Mouse (Mus musculus): ENCODE data around the gene Pmvk. TPM values are rescaled to one million over a fixed set of nuclear protein-coding genes. Genes with fewer than 3 reads are reported as not detected.
"Not testable (repeated sequence)": the region's sequence is repeated elsewhere in the genome, so short reads cannot be mapped to it uniquely, and the experiment has no call there.

The Pmvk gene
- total RNA-seq, 2 experiments from 2014 or later: 31.3 to 37.9 TPM

DNA sequence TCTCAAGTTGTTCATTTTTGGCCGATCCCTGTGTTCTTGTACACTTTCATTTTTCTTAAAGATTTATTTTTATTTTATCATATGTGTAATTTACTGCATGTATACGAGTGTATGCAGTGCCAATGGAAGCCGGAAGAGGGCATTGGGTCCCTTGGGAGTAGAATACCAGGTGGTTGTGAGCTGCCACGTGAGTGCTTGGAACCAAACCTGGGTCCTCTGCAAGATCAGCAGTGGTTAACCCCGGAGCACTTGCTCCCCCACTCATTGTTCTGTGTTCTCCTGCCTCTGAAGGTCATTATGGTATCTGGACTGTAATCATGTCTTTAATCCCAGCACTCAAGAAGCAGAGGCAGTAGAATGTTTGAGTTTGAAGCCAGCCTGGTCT, 29.2 kb upstream of the Pmvk start:
- no peak for DNase-seq (ENCODE audit: extremely low spot score in 1 of 2, low spot score in 1 of 2)

DNA sequence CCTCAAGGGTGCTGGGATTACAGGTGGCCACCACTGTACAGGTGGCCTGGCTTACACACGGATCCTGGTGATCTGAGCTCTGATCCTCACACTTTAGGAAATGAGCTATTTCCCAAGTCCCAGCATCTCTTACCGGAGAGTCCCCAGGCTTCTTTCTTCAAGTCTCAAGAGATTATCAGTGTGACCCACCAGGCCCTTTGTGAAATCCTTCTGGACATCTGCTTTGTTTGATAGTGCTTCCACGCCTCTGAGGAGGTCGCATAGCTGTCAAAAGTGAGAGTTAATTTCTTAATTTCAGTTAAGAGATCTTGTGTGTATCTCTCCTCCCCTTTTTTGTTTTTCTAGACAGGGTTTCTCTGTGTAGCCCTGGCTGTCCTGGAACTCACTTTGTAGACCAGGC, 28.5 kb upstream of the Pmvk start:
- no peak for DNase-seq (ENCODE audit: extremely low spot score in 1 of 2, low spot score in 1 of 2)

DNA sequence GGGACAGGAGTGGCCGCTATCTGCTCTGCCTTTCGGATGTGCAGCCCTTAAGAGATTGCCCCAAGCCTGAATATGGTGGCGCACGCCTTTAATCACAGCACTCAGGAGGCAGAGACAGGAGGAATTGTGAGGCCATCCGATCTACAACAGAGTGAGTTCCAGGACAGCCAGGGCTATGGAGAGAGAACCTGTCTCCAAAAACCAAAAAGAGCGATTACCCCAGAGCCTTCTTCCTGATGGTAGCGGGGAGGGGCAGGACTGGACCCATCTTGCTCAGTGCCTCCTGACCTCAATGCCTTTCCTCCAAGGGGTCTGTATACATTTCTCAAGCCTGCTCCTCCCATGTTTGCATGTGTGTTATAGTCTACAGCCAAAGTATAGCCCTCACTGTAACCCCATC, 25.3 kb upstream of the Pmvk start:
- DNase-seq (ENCODE audit: extremely low spot score in 1 of 2, low spot score in 1 of 2): not testable (repeated sequence)

DNA sequence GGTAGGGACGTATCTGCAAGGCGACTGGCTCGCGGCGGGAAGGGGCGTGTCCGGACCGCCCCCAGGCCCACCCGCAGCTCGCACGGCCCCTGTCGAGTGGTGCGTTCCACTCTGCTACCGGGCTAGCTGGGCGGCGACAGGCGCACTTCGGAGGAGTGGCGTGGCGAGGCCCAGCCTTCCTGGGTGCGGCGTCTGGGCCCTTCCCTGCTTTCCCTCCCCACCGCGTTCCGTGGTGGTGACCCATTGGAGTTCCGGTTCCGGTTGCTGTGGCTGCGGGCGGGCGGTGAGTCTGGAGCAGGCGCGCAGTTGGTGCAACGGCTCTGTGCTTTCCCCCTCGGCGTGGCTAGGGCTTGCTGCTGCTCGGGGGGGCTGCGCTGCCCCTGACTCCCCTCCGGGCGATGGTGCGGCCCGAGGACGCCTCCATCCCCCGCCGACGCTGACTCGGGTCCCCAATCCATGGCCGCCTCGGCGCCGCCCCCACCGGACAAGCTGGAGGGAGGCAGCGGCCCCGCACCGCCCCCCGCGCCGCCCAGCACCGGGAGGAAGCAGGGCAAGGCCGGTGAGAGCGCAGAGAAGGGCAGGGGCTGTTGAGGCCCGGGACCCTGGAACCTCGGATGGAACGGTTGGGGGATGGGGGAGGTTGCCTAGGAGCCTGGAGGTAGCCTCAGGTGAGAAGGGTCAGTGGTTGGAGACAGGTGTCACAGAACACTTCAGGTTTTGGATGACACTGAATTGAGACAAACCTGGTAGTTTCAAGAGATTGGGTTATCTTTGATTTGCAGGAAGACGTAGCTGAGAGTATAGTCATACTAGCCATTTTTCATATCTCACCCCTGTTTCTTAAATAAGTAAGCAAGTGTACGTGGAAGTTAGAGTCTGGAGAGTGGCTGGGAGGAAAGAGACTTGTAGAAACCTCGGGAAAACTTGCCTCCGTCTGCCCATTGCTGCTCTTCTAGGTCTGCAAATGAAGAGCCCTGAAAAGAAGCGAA, 23.9 kb upstream of the Pmvk start, which contains the start of gene Pygo2:
Gene Pygo2 (plus strand): TSS at position 44 of the 989 bp plus-strand sequence.
- DNase-seq (ENCODE audit: extremely low spot score in 1 of 2, low spot score in 1 of 2): peak; percentile 81 to 87

DNA sequence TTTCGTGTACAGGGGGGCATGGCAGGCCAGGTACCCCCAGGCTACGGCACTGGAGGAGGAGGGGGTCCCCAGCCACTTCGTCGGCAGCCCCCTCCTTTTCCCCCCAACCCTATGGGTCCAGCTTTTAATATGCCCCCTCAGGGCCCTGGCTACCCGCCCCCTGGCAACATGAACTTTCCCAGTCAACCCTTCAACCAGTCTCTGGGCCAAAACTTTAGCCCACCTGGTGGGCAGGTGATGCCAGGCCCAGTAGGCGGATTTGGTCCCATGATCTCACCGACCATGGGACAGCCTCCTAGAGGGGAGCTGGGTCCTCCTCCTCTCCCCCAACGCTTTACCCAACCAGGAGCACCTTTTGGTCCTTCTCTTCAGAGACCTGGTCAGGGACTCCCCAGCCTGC, 21.7 kb upstream of the Pmvk start:
- no peak for DNase-seq (ENCODE audit: extremely low spot score in 1 of 2, low spot score in 1 of 2)

DNA sequence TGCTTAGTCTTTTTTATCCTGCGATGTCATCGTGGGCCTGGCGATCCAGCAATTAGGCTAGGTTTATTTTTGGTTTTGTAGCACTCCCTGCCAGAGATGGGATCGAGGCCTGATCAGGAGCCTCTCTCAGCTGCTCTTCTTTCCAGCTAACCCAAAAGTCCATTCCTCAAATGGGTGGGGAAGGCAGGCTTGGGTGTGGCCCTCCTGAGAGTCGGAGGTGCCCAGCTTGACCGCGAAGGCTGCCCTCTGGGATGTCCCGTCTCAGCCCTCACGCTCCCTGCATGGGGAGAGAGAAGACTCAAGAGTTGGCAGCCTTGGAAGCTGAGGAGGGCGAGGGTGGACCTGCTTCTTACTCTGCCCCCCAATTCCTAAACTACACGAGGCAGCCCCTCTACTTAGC, 19.8 kb upstream of the Pmvk start:
- DNase-seq (ENCODE audit: extremely low spot score in 1 of 2, low spot score in 1 of 2): no peak

DNA sequence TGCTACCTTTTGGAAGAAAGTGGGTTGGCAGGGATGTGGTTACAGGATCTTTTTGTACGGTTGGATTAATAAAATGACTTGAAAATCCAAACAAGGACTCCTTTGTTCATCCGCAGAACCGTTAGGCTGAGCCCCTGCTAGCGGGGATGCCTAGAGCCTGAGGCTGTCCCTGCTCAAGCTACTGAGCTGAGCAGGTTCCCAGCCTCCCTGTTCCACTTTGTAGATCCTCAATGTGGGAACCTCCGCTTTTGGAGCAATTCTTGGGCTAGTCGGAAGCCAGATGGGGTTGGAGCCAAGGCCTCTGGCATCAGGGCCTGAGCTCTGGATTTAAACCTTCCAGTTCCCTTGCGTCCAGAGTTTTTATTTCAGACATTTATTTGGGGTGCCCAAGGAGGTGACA, 19.3 kb upstream of the Pmvk start:
- DNase-seq (ENCODE audit: extremely low spot score in 1 of 2, low spot score in 1 of 2): no peak

DNA sequence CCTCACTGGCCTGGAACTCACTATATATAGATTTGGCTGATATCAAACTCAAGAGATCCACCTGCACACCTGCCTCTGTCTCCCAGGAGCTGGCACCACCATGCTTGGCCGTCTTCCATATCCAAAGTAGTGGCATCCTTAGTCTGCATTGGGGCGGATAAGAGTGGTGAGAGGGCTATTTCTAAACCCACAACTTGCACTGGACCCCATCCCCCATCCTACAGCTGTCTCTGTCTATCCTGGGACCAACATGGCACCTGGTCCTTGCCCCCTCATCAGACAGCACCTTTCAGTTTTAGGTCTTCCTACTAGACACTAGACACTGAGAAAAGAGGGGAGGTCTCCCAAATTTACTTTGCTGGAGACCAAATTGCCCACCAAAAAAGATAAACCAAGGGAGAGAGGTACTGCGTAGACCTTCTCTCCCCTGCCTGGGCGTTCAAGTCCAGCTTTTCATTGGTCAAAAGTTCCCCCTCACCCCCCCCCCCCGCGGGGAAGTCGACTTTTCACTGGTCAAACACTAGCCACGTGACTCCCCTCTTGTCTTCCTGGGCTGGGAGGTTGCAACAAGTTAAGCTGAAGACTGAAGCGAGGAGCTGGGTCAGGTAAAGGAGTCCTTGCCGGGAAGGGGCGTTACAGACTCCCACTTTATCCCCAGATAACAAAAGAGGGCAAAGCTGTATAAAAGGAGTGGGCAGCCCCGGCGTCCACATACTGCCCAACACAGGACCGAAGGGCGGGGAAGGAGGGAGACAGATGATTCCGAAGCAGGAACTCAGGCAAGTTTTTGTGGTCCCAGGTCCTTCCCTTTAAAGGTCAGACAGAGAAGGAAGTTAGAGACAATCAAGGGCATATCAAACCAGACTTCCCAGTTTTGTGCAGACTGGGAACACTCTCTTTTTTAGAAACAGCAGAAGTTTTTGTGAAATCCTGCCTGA, 17.9 kb upstream of the Pmvk start, which contains the start of gene Pbxip1:
Gene Pbxip1 (plus strand): TSS at position 531 of the 938 bp plus-strand sequence.
- no peak for DNase-seq (ENCODE audit: extremely low spot score in 1 of 2, low spot score in 1 of 2)

DNA sequence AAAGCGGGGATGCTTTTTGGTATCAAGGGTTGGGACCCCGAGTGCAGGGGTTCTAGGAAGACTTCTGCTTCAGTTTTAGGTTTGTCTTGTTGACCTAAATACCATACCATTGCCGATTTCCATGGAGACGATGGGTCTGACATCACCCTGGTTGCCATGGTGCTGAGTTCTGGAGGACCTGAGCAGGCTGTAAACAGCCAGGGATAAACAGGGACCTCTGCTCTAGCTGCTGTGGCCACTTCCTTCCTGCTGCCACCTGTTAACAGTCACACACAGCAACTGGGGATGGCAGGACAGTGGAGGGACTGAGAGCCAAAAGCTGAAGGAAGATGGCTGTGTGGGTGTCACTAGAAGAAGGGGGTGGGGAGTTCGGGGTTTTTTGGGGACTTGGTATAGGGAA, 17.1 kb upstream of the Pmvk start:
- DNase-seq (ENCODE audit: extremely low spot score in 1 of 2, low spot score in 1 of 2): no peak

DNA sequence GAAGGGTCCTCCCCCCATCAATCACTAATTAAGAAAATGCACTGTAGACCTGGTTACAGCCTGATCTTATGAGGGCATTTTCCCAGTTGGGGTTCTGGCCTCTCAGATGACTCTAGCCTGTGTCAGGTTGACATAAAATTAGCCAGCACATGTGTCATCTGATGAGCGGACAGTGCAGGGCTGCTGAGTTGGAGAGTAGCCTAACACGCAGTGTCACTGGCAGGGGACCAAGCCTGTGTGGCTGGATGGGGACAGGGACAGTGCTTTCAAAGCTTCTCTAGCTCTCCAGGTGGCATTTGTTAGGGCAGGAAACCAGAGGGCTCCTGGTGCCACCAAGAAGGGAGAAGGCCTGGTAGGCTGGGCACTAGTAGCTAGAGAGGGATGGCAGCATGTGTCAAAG, 13.7 kb upstream of the Pmvk start:
- DNase-seq (ENCODE audit: extremely low spot score in 1 of 2, low spot score in 1 of 2): no peak

DNA sequence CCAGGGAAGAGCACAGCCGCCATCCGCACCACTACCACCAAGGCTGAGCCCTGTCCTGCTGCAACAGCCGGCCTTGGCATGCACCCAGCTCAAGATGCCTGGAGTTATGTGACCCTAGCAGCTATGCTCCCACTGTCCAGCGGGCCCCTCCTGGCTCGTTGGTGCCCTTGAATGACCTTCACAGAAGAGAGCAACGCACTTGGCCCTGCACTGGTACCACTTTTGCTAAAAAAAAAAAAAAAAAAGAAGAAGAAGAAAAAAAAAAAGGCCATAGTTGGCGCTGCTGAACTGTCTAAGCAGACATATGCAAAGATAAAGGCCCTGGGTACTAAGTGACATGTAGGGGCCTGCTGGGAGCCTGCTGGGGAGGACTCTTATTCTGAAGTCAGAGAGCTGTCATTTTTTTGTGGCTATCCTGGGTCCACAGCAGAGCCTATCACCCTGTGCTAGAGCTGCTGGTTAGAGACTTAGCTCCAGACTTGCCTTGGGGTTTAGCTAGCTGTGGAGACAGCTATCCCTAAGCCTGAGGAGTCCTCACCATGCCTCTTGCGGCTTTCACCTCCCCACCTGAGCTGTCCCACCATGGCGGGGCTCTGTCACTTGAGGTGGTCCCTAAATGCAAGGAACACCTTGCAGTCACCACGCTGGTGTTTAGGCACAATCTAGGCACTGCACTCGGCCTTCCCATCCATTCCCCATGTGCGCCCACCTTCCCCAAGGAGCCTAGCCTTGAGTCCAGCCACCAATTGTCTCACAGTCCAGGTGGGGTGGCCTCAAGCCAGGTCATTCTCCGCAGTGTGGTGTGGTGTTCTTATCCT, 5.4 kb upstream of the Pmvk start:
- no peak for DNase-seq (ENCODE audit: extremely low spot score in 1 of 2, low spot score in 1 of 2)

DNA sequence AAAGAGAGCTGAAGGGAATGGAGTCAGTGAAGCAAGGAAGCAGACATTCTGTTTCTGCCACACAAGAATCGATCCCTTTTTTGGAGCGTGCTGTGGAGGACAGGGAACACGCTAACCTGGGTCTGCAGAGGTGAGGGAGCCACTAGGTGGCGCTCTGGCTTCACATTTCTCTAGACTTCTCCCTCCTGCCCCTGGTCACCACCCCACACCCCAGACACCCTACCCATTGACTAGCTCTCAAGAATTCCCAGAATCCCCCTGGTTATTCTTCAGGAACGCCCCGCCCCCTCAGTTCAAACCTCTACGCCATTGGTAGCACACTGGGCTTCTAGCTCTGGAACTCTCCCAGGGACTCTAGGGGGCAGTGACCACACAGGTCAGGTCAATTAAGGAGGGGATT, 4.8 kb upstream of the Pmvk start:
- DNase-seq (ENCODE audit: extremely low spot score in 1 of 2, low spot score in 1 of 2): peak; percentile 74 to 85

DNA sequence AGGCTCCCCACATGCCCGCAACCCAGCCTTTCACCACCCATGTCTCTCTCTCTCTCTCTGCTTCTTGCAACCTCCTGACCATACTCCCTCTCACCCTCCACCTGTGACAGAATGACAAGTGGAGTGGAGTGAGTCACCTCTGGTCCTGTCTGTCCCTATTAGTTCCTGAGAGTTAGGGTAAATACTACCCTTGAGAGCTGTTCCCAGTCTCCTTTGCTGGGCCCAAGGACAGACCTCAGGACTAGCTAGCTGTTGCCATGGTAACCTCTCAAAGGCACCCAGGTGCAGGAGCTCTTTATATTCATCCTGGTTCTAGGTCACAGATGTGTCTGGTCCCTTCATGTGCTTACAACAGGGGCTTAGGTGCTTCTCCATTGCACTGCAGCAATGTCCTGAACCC, 2.4 kb upstream of the Pmvk start:
- DNase-seq (ENCODE audit: extremely low spot score in 1 of 2, low spot score in 1 of 2): no peak

DNA sequence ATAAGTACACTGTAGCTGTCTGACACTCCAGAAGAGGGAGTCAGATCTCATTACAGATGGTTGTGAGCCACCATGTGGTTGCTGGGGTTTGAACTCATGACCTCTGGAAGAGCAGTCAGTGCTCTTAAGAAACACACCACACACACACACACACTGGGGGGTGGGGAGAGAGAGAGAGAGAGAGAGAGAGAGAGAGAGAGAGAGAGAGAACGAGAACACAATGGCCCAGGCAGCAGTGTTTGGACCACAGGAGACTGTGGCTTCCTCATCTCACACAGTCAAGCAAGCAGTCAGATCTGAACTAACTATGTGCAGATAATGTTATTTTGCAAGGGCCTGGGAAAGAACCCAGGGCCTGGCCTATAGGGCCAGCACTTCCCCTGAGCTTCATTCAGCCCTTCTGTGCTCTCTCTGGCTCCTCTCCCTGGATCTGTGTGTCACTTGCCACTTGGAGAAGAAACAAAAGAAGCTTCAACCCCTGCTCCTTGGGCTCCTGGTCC, 1.5 kb downstream of the Pmvk start:
- DNase-seq (ENCODE audit: extremely low spot score in 1 of 2, low spot score in 1 of 2): no peak

DNA sequence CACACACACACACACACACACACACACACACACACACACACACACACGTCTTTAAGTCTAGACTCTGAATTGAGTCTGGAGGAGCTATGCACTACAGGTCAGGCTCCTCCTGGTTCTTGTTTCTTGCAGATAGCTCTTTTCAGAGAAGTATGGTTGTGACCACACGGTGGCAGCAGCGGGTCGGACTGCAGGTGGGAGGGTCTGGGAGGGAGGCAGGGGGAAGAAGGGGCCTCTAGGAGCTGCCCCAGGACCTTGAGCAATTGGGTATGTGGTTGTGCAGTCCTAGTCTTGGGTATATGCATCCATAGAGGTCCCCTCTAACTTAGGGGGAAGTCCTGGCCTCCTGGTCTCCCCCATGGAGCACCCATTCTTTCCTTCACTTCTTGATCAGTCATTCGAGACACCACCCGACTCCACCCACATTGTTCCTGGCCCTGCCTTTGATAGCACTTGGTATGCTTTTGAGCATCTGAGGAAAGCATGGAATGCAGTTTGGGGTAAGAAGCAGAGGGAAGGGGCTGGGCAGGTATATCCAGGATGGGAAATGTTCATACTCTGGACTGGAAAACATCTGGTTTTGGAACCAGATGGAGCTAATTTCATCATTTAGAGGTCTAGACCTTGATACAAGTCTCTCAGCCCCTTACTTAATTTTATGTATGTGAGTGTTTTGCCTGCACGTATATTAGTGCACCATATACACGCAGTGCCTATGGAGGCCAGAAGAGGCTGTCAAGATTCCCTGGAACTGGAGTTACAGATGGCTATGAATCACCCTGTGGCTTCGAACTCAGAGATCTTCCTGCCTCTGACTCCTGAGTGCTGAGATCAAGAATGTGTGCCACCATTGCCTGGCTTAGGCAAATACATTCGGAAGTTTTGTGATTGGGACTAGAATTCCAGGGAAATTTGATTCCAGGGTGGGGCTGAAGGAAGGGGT, 2.7 kb downstream of the Pmvk start:
- peak; percentile 56 to 82 for DNase-seq (ENCODE audit: extremely low spot score in 1 of 2, low spot score in 1 of 2)

DNA sequence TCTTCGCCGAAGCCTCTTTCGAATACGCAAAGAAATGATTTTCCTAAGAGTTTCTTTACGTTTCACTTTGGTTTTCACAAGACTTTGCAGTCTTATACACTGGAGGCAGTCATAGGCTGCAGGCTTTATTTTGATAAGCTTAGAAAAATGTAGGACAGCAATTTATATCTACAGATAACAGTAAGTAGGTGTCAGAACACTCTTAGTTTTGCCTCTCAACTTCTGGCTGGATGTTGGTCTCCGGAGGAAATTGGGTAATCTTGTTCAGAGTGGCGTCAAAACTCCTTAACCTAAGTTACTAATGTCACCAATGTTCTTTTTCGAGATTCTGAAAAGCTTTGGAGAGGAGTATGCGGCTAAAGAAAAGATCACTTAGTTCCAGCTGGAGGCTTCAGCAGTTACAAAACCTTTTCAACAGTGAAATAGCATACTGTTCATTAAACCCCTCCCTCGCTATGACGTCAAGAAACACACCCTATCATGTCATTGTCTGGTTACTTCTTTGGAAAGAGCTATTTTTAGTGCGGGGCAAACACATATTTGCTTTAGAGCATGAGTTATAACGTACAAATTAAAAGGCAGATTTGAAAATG, 4.1 kb downstream of the Pmvk start:
- no peak for DNase-seq (ENCODE audit: extremely low spot score in 1 of 2, low spot score in 1 of 2)

DNA sequence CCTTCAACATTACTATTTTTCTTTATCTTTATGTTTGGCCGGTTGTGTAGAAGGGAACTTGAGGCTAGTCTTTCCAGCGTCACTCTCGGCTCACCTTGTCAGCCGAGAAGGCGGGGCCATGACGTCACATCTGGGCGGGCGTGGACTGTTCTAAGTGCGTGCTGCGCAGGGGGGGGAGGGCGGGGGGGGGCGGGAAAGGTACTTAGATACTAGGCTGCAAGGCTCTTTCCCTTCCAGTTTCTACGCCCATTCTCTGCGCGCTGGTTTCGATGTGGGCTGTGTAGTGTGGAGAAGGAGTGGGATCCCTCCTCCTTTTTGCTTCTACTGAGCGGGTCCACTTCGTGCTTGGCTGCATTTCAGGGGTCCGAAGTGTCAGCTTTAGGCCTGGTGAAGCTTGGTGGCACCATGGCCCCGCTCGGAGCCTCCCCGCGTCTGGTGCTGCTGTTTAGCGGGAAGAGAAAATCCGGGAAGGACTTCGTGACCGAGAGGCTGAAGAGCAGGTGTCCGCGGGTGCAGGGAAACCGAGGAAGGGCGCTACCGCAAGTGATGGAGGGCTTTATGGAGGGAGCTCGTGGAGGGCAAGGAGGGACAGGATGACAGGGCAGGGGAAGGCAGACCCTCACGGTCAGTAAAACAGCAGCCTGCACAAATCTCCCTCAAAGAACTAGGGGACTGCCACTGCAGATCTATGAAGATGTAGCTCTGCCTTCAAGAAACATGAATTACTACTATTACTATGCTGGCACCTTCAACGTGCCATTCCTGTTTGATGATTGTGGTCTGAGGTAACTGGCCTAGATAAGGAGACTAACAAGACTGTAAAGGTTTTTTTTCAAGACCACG, 4.8 kb downstream of the Pmvk start:
- peak; percentile 84 to 89 for DNase-seq (ENCODE audit: extremely low spot score in 1 of 2, low spot score in 1 of 2)

DNA sequence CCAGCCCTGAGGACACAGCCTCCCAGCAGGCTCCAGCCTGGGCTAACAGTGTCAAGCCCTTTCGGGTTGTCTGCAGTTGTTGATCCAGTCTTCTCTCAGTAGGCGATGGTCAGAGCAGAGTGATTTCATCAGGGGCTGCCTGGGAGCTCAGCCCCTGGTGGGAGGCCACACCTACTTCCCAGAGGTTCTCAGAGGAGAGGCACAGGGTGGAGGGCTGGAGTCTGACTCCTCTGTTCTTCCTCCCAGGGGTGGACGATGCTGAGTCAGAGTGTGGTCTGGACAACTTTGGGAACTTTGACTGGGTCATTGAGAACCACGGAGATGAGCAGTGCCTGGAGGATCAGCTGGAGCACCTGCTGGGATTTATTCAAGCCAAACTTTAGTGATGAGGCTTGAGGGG, 13.9 kb downstream of the Pmvk start:
- no peak for DNase-seq (ENCODE audit: extremely low spot score in 1 of 2, low spot score in 1 of 2)
